Mouse (Mus musculus) heart, adult 2 months (tissue): ENCODE measurements around the gene Cars2. TPM values are rescaled to one million over a fixed set of nuclear protein-coding genes. Genes with fewer than 3 reads are reported as not detected.

Source experiments
- DNase-seq, 2 experiments: peaks; one replicate each; pipeline ENCODE4 v3.0.0; 2021
- H3K27ac ChIP-seq: fragments of 200-600 bp; 2 replicates; pipeline ENCODE4 v1.8.1; 2022
- H3K27me3 ChIP-seq: fragments of 200-500 bp; 2 replicates; pipeline ENCODE4 v1.6.1; 2012; ENCODE audit warnings: mild to moderate bottlenecking, low read length, inconsistent platforms, mixed read lengths; ENCODE audit not compliant: control insufficient read depth, insufficient read depth
- H3K36me3 ChIP-seq: fragments of 200-500 bp; 2 replicates; pipeline ENCODE4 v1.6.1; 2012; ENCODE audit warnings: low read length, inconsistent platforms; ENCODE audit not compliant: control insufficient read depth, insufficient read depth
- H3K4me1 ChIP-seq: fragments of 200-500 bp; 2 replicates; pipeline ENCODE4 v1.6.1; 2011; ENCODE audit warnings: low read length; ENCODE audit not compliant: control insufficient read depth, insufficient read depth
- H3K4me3 ChIP-seq: fragments of 200-600 bp; 2 replicates; pipeline ENCODE4 v1.8.1; 2022
- H3K79me2 ChIP-seq: fragments of 200-500 bp; replicated peaks from 2 replicates; pipeline ENCODE4 v1.6.1; 2012; ENCODE audit warnings: mild to moderate bottlenecking, inconsistent platforms, low read length, moderate library complexity, mixed read lengths; ENCODE audit not compliant: control insufficient read depth, insufficient read depth
- H3K9ac ChIP-seq: fragments of 200-500 bp; 2 replicates; pipeline ENCODE4 v1.6.1; 2012; ENCODE audit warnings: low read depth, mild to moderate bottlenecking, control low read depth, inconsistent platforms, low read length, mixed read lengths
- CTCF ChIP-seq: fragments of 200-600 bp; IDR thresholded peaks from 2 replicates; pipeline ENCODE4 v1.8.1; 2022; ENCODE audit warnings: antibody characterized with exemption, mild to moderate bottlenecking, moderate library complexity
- EP300 ChIP-seq: fragments of 200-500 bp; IDR thresholded peaks from 2 replicates; pipeline ENCODE4 v1.6.1; 2011; ENCODE audit warnings: low read depth, low read length, control low read depth; ENCODE audit not compliant: insufficient read depth
- POLR2A ChIP-seq: fragments of 200-500 bp; IDR thresholded peaks from 2 replicates; pipeline ENCODE4 v1.6.1; 2011; ENCODE audit warnings: mild to moderate bottlenecking, low read depth, low read length, control low read depth; ENCODE audit not compliant: insufficient read depth
- WGBS: fragments of 180-500 bp; shearing (Covaris S2); methylation state at CpG from one replicate; pipeline ENCODE4 v1.1.7; 2018; 5-methylcytosine and 5-hydroxymethylcytosine counted together
- intact Hi-C: fragments of 180-260 bp; cut with DNase I; formaldehyde crosslinking; loops from one replicate; pipeline ENCODE4 v1.15.1; 2025
- long read RNA-seq: library from polyadenylated mRNA; stranded (forward); transcript quantifications from one replicate; pipeline ENCODE4 v2.0.0, GENCODE M21; 2021
- polyA plus RNA-seq: library from polyadenylated mRNA; depleted of rRNA; stranded (reverse); fragments of >200 nt; gene quantifications from 2 replicates; pipeline ENCODE4 v1.2.3, GENCODE M21; 2012; rRNA removed
- total RNA-seq, 2 experiments: library from RNA; stranded (reverse); gene quantifications; 2 replicates each; pipeline ENCODE4 v1.2.3; 2021

Gene Cars2
- 10 to 100 TPM; 46.5 to 47.7 TPM for total RNA-seq
- polyA plus RNA-seq = 49.8 and 66.0 TPM in 2 replicates
- long read RNA-seq, transcript Cars2-201 (15 exons, 1,902 nt) = major isoform, 15 of 79 reads
- long read RNA-seq, partial matches to known transcripts = 1 of 79 reads
- long read RNA-seq, other reads (novel, unspliced or antisense) = 62 of 79 reads

DNA sequence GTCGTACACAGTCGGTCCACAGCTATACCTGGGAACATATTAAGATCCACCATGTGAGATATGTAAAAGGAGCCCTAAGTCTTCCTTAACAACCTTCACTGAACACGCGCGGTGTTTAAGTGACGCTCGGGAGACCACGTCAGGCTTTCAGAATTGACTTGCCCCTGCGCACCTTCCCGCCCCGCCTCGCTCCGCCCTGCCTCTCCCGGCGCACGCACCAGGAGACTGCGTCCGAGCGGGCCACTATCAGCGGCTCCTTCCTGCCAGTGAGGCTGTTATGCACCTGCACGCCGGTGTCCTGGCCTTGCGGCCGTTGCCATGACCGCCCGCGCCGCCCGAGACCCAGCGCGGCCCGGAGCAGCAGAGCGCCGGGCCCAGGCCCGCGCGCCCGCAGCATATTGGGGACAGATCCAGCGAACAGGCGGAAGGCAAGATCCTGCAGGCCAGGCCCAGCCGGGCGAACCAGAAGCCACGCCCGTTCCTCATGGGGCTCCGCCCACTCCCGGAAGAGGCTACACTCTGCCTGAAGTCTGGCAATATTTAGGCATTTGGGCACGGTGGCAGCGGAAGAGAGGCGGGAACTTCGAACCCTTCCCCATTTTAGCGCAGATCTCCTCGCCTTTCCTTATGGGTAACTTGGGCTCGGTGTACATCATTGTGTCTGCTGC, at the start of gene Cars2:
TSS of gene Cars2 (minus strand) at position 503 of the 668 bp plus-strand sequence.
- Histone ChIP-seq H3K27me3 (no peaks in the 10 kb centered on the region), H3K36me3 (no peaks in the 10 kb centered on the region), H3K4me1 (peaks cover 3% of the 10 kb centered on the region), H3K9ac (peak within 1 kb of the TSS; percentile 89), H3K4me3 (peak within 1 kb of the TSS; percentile 83), H3K79me2 (no peaks in the 10 kb centered on the region), H3K27ac (peak within 1 kb of the TSS; percentile 87)
- TF ChIP-seq POLR2A = peak; percentile 83
- TF ChIP-seq EP300 = no peak
- intact Hi-C loops = loop anchor here (2.0 to 10.0 kb wide), 4 partner anchors 53 to 224 kb away; partner anchors contain the start of genes 1700016D06Rik and Naxd
- WGBS = under 1% methylated on average over 53 of the region's 53 CpGs
- peak; percentile 96 for DNase-seq

DNA sequence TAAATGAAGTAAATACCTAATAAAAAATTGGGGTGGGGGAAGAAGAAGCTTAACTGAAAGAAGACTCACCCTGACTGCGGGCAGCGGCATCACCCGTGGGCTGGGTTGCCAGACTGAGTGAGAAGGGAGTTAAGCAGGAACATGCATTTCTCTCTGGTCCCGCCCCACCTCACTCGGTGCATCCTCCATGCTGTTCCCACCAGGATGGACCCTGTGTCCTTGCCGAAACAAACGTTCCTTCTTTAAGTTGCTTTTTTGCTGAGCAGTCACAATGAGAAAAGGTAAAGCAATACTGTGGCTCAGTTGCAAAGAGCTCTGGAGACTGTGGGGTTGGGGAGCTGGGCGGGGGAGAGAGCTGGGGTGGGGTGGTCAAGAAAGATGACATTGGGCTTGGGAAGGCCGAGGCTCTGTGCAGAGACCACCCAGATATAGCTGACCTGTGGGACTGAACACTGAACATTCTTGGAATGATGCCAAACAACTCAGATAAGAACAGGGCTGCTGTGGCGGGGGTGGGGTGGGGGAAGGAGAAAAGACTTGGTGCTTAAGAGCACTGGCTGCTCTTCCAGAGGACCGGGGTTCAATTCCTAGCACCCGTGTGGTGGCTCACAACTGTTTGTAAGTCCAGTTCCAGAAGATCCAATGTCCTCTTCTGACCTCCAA, 42.8 kb upstream of the Cars2 start:
- DNase-seq = no peak
- no peak overlapping the region for H3K27ac ChIP-seq
- no peaks in the 10 kb centered on the region for H3K4me1 ChIP-seq
- H3K27me3 ChIP-seq = no peaks in the 10 kb centered on the region
- TF ChIP-seq POLR2A (no peak), EP300 (no peak), CTCF (no peak)
- no peaks in the 10 kb centered on the region for H3K79me2 ChIP-seq
- no peak overlapping the region for H3K4me3 ChIP-seq
- no peak overlapping the region for H3K9ac ChIP-seq
- intact Hi-C loops = no loop called here
- no peaks in the 10 kb centered on the region for H3K36me3 ChIP-seq
- 45% methylated on average over 12 of the region's 12 CpGs for WGBS

DNA sequence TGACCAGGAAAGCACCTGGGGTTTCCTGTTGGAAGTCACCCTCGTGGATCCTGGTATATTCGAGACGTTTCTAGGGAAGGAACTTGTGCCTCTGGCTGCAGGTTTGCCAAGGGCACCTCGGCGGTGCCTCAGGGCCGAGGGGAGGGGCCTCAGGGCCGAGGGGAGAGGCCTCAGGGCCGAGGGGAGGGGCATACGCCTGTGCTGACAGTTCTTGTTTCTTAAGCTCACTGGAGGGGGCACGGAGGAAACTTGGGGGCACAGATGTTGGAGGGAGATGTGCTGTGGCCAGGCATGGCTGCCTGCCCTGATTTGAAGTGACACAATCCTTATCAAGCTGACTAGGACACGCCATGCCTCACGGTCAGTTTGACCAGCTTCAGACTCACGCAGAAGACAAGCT, 41.7 kb upstream of the Cars2 start:
- Histone ChIP-seq H3K27ac (no peak overlapping the region), H3K27me3 (no peaks in the 10 kb centered on the region), H3K79me2 (no peaks in the 10 kb centered on the region), H3K4me3 (no peak overlapping the region), H3K9ac (no peak overlapping the region), H3K4me1 (no peaks in the 10 kb centered on the region), H3K36me3 (no peaks in the 10 kb centered on the region)
- no peak for TF ChIP-seq EP300
- TF ChIP-seq POLR2A = no peak
- no peak for TF ChIP-seq CTCF
- intact Hi-C loops = no loop called here
- 29% methylated on average over 13 of the region's 13 CpGs for WGBS
- no peak for DNase-seq

- intact Hi-C loops = no loop called here
- H3K36me3 ChIP-seq = no peaks in the 10 kb centered on the region
- no peaks in the 10 kb centered on the region for H3K79me2 ChIP-seq
- H3K4me1 ChIP-seq = no peaks in the 10 kb centered on the region
- no peak overlapping the region for H3K4me3 ChIP-seq
- no peak overlapping the region for H3K9ac ChIP-seq
- WGBS = 80% methylated on average over 4 of the region's 4 CpGs
- no peak for DNase-seq
- H3K27me3 ChIP-seq = no peaks in the 10 kb centered on the region
- TF ChIP-seq CTCF (no peak), POLR2A (no peak), EP300 (no peak)
- no peak overlapping the region for H3K27ac ChIP-seq
These were observed 41.3 kb upstream of the Cars2 start for GRCm38 (mm10) chr8:11591837-11592236.

DNA sequence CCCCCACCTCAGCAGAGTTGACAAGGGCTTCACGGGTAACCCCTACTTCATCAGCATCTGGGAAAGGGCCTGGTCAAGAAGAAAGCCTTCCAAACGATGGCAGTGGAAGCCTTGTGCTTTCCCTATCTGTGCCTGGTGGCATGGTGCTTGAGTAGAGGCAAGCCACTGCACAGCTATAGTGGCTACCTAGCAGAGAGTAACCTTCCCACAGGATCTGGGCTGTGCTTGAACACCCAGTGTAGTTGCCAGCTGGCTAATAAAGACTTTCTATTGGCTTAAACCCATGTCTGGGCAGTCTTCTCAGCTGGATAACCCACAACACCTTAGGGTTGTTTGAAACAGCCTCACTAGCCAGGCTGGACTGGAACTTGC, 35.8 kb upstream of the Cars2 start:
- no peak overlapping the region for H3K4me3 ChIP-seq
- no peak overlapping the region for H3K27ac ChIP-seq
- intact Hi-C loops = no loop called here

More for the DNA sequence above, 35.8 kb upstream of the Cars2 start:
- no peak for DNase-seq
- Histone ChIP-seq H3K9ac (no peak overlapping the region), H3K79me2 (no peaks in the 10 kb centered on the region), H3K4me1 (no peaks in the 10 kb centered on the region), H3K36me3 (no peaks in the 10 kb centered on the region), H3K27me3 (no peaks in the 10 kb centered on the region)
- TF ChIP-seq POLR2A = no peak
- no peak for TF ChIP-seq CTCF
- no peak for TF ChIP-seq EP300
- 54% methylated on average over 2 of the region's 2 CpGs for WGBS
